Mouse (Mus musculus) embryonic facial prominence, embryonic 15.5 days (tissue): Measurements from ENCODE around the gene Smg8. TPM values are rescaled to one million over a fixed set of nuclear protein-coding genes. Genes with fewer than 3 reads are reported as not detected.
A peak's percentile ranks its signal among the peaks of the same experiment; 100 is the strongest.

Source experiments
- ATAC-seq: fragments of 200-750 bp; cut with Nextera tagmentation; 2 replicates; pipeline ENCODE4 v1.8.0; 2017; ENCODE audit warnings: low read depth, moderate TSS enrichment; ENCODE audit not compliant: insufficient number of reproducible peaks, low FRiP score, low TSS enrichment
- H3K27ac ChIP-seq: fragments of 300-500 bp; sonication (generic); replicated peaks from 2 replicates; pipeline ENCODE4 v1.5.1; 2015; ENCODE audit warnings: mild to moderate bottlenecking, inconsistent platforms
- H3K27me3 ChIP-seq: fragments of 300-500 bp; sonication (generic); 2 replicates; pipeline ENCODE4 v1.6.1; 2015; ENCODE audit warnings: inconsistent platforms
- H3K36me3 ChIP-seq: fragments of 300-500 bp; sonication (generic); 2 replicates; pipeline ENCODE4 v1.6.1; 2015; ENCODE audit warnings: mild to moderate bottlenecking, inconsistent platforms
- H3K4me1 ChIP-seq: fragments of 300-500 bp; sonication (generic); 2 replicates; pipeline ENCODE4 v1.6.1; 2015; ENCODE audit warnings: inconsistent platforms
- H3K4me2 ChIP-seq: fragments of 300-500 bp; sonication (generic); replicated peaks from 2 replicates; pipeline ENCODE4 v1.6.1; 2015; ENCODE audit warnings: mild to moderate bottlenecking, inconsistent platforms
- H3K4me3 ChIP-seq: fragments of 300-500 bp; sonication (generic); replicated peaks from 2 replicates; pipeline ENCODE4 v1.5.1; 2015; ENCODE audit warnings: mild to moderate bottlenecking, inconsistent platforms
- H3K9ac ChIP-seq: fragments of 300-500 bp; sonication (generic); 2 replicates; pipeline ENCODE4 v1.6.1; 2015; ENCODE audit warnings: inconsistent platforms
- H3K9me3 ChIP-seq: fragments of 300-500 bp; sonication (generic); replicated peaks from 2 replicates; pipeline ENCODE4 v1.6.1; 2016; ENCODE audit warnings: inconsistent platforms
- whole genome bisulfite sequencing: fragments of 180-500 bp; shearing (Covaris S2); methylation state at CpG from one replicate; pipeline ENCODE4 v1.1.7; 2015; 5-methylcytosine and 5-hydroxymethylcytosine counted together
- polyA plus RNA-seq: library from polyadenylated mRNA; unstranded; fragments of >200 nt; fragmentation: Nextera tagmentation; extraction: Ambion mirVana; gene quantifications from 2 replicates; pipeline ENCODE4 v1.2.1, GENCODE M21; 2015

Smg8 gene
- 18.5 and 19.4 TPM in 2 replicates for polyA plus RNA-seq

- under 1% methylated on average over 43 of the region's 43 CpGs for WGBS
- ATAC-seq: peak; percentile 86
Measured at GRCm38 (mm10) chr11:87086290-87086984, at the start of gene Smg8. Gene Smg8, minus strand, starts transcription at chr11:87086774.

GRCm38 (mm10) chr11:87136233-87136632 is 49.7 kb upstream of the Smg8 start:
- ATAC-seq: peak; percentile 51; the same call in 1 of the 2 replicates
- H3K4me2 ChIP-seq: no peak overlapping the region
- no peak overlapping the region for H3K27ac ChIP-seq
- no peak overlapping the region for H3K4me3 ChIP-seq
- H3K36me3 ChIP-seq: no peaks in the 10 kb centered on the region; the same call in 1 of the 2 replicates
- H3K9me3 ChIP-seq: no peaks in the 10 kb centered on the region
- H3K4me1 ChIP-seq: no peaks in the 10 kb centered on the region
- no peak overlapping the region for H3K9ac ChIP-seq
- no peaks in the 10 kb centered on the region for H3K27me3 ChIP-seq
- 65% methylated on average over 4 of the region's 4 CpGs for WGBS

More at GRCm38 (mm10) chr11:87086290-87086984, at the start of gene Smg8:
- no peaks in the 10 kb centered on the region for H3K27me3 ChIP-seq
- no peaks in the 10 kb centered on the region for H3K9me3 ChIP-seq
- H3K4me3 ChIP-seq: peak within 1 kb of the TSS; percentile 94
- peak within 1 kb of the TSS; percentile 72 for H3K4me2 ChIP-seq
- peaks cover 33% of the 10 kb centered on the region for H3K36me3 ChIP-seq
- H3K4me1 ChIP-seq: peaks cover 21% of the 10 kb centered on the region
- H3K9ac ChIP-seq: peak within 1 kb of the TSS; percentile 67
- H3K27ac ChIP-seq: peak within 1 kb of the TSS; percentile 67

DNA sequence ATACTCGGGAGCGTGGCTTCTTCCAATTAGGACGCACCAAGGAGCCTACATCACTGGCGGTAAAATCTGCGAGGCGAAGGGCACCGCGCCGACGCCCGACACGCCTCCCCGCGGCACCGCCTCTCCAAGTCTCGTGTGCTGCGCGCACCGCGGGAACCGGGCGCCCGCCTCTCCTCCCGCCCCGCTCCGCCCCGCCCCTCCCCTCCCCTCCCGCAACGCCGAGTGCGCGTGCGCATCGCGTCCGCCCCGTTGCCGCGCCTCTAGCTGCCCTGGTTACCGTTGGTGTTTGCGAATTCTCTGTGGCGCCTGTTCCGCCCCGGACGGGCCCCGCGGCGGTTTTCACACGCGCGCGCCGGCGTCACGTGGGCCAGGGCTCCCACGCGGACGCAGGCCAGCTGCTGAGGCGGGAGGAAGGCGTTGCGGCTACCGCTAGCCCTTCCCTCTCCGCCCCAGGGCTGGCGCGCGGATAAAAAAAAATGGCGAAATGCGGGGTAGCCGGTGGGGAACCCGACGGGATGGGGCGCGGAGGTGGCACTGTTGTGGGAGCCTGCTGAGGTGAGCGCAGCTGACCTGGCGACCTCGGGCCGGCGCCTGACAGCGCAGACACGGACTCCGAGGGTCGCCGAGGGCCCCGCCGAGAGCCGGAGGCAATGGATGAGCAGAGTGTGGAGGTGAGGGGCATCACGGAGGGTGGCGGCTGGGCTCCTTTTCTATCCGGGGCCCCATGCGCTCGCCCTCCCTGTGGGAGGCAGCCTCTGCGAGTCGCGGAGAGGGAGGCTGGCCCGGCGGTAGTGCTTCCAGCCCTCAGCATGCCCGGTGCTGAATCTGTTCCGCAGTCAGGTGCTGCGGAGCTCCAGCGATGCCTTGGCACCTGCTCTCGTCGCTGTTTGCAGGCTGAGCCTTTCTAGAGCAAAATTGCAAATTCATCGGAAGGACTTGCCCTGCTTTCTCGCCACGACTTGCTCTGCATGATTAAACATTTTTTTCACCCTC is 40.5 kb upstream of the Smg8 start, which contains the start of gene Trim37:
Gene Trim37, plus strand, starts transcription at position 254 of the 993 bp plus-strand sequence.
- Histone ChIP-seq H3K4me3 (peak within 1 kb of the TSS; percentile 96), H3K9me3 (no peaks in the 10 kb centered on the region), H3K4me1 (peaks cover 7% of the 10 kb centered on the region; the same call in 1 of the 2 replicates), H3K4me2 (peak within 1 kb of the TSS; percentile 83), H3K27me3 (no peaks in the 10 kb centered on the region), H3K27ac (peak within 1 kb of the TSS; percentile 87), H3K9ac (peak within 1 kb of the TSS; percentile 59), H3K36me3 (peaks cover 17% of the 10 kb centered on the region)
- under 1% methylated on average over 93 of the region's 105 CpGs for WGBS
- peak; percentile 94 for ATAC-seq

DNA sequence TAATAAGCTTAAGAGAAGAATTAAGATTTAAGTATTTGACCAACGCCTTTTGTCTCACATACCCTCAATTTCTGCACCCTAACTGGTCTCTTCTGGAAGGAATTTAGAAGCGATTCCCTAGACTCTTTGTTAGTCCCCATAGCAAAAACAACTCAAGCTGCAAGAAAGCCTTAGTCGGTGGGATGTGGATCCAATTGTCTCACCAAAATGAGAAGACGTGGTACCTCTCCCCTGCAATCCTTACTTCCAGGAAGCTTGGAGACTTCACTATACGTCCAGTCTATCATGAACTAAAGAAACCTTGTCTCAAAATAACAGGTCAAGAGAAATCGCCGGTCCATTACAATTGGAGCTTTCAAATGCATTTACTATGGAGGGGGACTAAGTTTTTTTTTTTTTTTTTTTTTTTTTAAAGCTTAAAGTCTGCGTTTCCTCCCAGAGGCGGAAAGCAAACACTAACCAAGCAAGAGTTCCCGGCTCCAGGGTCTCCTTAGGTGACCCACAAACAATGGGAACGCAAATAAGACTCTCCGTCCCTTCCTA is 39.8 kb upstream of the Smg8 start:
- Histone ChIP-seq H3K9me3 (no peaks in the 10 kb centered on the region), H3K4me1 (peaks cover 7% of the 10 kb centered on the region; the same call in 1 of the 2 replicates), H3K9ac (peak overlapping the region; percentile 40), H3K27me3 (no peaks in the 10 kb centered on the region), H3K36me3 (peaks cover 20% of the 10 kb centered on the region), H3K4me3 (peak overlapping the region; percentile 96), H3K4me2 (peak overlapping the region; percentile 83), H3K27ac (peak overlapping the region; percentile 87)
- no peak for ATAC-seq
- WGBS: 2% methylated on average over 12 of the region's 12 CpGs

DNA sequence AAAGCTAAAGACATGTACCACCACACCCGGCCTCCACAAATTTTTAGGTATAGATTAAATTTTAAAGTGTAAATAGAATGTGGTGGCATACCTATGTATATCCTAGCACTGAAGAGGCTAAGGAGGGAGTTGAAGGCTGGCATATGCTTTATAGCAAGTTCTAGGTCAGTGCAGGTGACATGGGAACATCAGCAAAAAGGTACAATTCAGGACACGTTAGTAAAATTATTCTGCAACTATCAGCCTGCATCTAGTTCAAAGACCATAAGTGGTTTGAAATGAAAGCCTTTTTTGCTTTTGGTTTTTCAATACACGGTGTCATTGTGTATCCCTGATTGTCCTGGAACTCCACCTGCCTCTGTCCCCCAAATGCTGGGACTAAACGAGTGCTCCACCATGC is 39.0 kb upstream of the Smg8 start:
- 47% methylated on average over 4 of the region's 4 CpGs for whole genome bisulfite sequencing

DNA sequence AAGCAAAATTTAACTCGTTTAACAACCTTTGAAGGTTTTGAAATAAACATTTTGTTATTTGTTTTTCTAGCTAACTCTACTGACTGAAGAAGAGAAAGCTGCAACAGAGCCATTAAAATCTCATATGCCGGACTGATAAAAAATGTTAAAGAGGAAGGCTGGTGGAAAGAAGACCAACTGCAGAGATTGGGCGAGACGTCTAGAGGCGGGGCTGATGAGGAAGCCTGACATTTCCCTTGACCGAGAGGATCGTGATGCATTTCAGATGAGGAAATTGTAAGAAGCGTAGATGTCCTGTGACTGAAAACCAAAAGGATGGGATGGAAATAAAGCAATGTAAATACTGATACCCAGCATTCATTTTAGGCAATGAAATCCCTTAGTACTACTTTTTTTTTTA is 35.3 kb upstream of the Smg8 start:
- ATAC-seq: no peak
- Histone ChIP-seq H3K4me2 (no peak overlapping the region), H3K4me1 (peaks cover 7% of the 10 kb centered on the region; the same call in 1 of the 2 replicates), H3K9me3 (no peaks in the 10 kb centered on the region), H3K27me3 (no peaks in the 10 kb centered on the region), H3K27ac (no peak overlapping the region), H3K9ac (no peak overlapping the region), H3K36me3 (peaks cover 59% of the 10 kb centered on the region), H3K4me3 (no peak overlapping the region)
- WGBS: 77% methylated on average over 8 of the region's 8 CpGs

More for the DNA sequence above, 39.0 kb upstream of the Smg8 start:
- Histone ChIP-seq H3K4me2 (peak overlapping the region; percentile 83), H3K4me1 (peaks cover 7% of the 10 kb centered on the region; the same call in 1 of the 2 replicates), H3K9me3 (no peaks in the 10 kb centered on the region), H3K9ac (no peak overlapping the region), H3K27ac (0 out of 2 replicates have a peak overlapping the region, but pooled peaks have one; percentile 87), H3K36me3 (peaks cover 26% of the 10 kb centered on the region), H3K4me3 (peak overlapping the region; percentile 96; the same call in 1 of the 2 replicates), H3K27me3 (no peaks in the 10 kb centered on the region)
- no peak for ATAC-seq

DNA sequence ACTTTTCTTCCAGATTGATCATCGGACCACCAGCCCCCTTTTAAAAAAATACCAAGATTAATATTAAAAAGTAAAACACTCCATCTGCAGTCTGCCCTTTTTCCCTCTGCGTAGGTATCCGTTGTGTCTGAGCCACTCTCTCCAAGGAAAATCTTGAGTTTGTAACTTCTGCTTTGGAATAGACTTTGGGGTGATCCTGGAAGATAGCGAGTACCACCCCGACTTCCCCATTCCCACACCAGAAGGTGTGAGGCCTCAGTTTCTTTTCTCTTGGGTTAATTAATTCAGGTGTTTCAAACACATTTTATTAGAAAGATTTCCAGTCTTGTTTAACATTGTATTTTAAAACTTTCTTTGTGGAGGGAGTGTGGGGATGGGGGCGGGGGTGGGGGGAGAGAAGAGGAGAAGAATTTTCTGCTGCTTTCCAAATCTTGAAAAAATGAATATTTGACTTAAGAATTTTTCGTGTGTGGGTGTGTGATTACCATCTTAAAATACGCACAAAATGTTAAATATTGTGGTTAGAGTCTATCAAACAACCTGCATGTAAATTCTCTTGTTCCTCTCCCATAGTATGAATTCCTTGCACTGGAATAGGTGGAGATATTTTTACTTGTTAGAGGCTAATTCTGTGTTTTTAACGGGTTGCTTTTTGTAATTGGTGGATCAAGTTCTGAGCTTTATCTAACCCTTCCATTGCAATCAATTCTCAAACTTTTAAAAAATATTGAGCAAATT is 23.8 kb upstream of the Smg8 start:
- Histone ChIP-seq H3K4me2 (peak overlapping the region; percentile 66), H3K9me3 (no peaks in the 10 kb centered on the region), H3K27ac (peak overlapping the region; percentile 97), H3K36me3 (peaks cover 17% of the 10 kb centered on the region), H3K27me3 (no peaks in the 10 kb centered on the region), H3K9ac (peak overlapping the region; percentile 88), H3K4me3 (peak overlapping the region; percentile 91), H3K4me1 (peaks cover 19% of the 10 kb centered on the region; the same call in 1 of the 2 replicates)
- no peak for ATAC-seq
- 2% methylated on average over 9 of the region's 9 CpGs for WGBS

- Histone ChIP-seq H3K9ac (peak overlapping the region; percentile 88), H3K27ac (peak overlapping the region; percentile 97), H3K27me3 (no peaks in the 10 kb centered on the region), H3K4me2 (peak overlapping the region; percentile 66), H3K4me3 (peak overlapping the region; percentile 91), H3K4me1 (peaks cover 19% of the 10 kb centered on the region; the same call in 1 of the 2 replicates), H3K9me3 (no peaks in the 10 kb centered on the region), H3K36me3 (peaks cover 17% of the 10 kb centered on the region)
- under 1% methylated on average over 42 of the region's 42 CpGs for WGBS
- ATAC-seq: no peak
Measured at GRCm38 (mm10) chr11:87109519-87110171, 23.1 kb upstream of the Smg8 start.

DNA sequence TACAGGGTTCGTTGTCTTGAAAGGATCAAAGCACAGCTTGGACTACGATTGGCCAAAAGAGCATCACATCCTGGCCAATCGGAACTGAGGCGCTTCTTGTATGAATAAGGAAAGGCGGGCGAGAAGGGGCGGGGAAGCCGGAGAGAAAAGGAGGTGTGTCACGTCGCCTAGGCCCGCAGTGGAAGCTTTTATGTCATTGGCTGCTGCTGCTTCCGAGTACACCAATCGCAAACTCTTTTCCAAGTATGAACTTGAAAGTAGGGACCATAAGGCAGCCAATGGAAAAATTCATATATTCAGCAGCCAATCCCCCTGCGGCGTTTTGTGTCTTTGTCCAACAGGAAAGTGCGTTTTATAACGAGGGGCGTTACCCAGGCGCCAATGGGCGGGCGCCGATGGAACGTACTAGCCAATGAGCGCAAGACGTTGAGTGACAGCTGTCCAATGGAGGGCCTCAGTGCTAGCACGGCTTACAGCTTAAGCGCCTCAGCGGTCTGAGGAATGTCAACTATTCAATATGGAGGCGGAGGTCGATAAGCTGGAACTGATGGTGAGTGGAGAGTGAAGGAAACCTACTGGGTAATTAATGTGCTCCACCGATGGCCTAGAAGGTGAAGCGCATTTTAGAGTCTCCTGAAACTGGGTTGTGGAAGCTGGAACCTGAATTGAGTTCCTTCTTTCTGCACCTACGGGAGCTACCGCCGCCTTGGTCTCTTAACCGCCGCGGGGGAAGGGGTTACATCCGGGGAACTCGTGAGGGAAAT is 22.4 kb upstream of the Smg8 start, which contains the start of gene Ska2:
Gene Ska2, plus strand, starts transcription at position 480 of the 764 bp plus-strand sequence.
- H3K9ac ChIP-seq: peak within 1 kb of the TSS; percentile 88
- peak within 1 kb of the TSS; percentile 66 for H3K4me2 ChIP-seq
- no peaks in the 10 kb centered on the region for H3K9me3 ChIP-seq
- H3K4me1 ChIP-seq: peaks cover 19% of the 10 kb centered on the region; the same call in 1 of the 2 replicates
- peaks cover 20% of the 10 kb centered on the region for H3K36me3 ChIP-seq
- ATAC-seq: peak; percentile 99
- no peaks in the 10 kb centered on the region for H3K27me3 ChIP-seq
- H3K4me3 ChIP-seq: peak within 1 kb of the TSS; percentile 91
- H3K27ac ChIP-seq: peak within 1 kb of the TSS; percentile 97
- WGBS: under 1% methylated on average over 40 of the region's 40 CpGs
